Mouse (Mus musculus) ES-E14 (cell line): Measurements from ENCODE around the gene Tmem150a.

Experiments
- CHD2 ChIP-seq: IDR thresholded peaks from 2 replicates; pipeline ENCODE4 v1.6.1; 2014; ENCODE audit warnings: mild to moderate bottlenecking, low read depth, low read length, inconsistent platforms
- HCFC1 ChIP-seq: IDR thresholded peaks from 2 replicates; pipeline ENCODE4 v1.6.1; 2012; ENCODE audit warnings: low read length, inconsistent platforms, borderline replicate concordance; ENCODE audit not compliant: insufficient read depth
- MAFK ChIP-seq: IDR thresholded peaks from 2 replicates; pipeline ENCODE4 v1.6.1; 2014; ENCODE audit warnings: mild to moderate bottlenecking, low read depth, low read length, inconsistent platforms; ENCODE audit not compliant: insufficient read depth
- ZC3H11A ChIP-seq: IDR thresholded peaks from 2 replicates; pipeline ENCODE4 v1.6.1; 2012; ENCODE audit warnings: low read depth, mild to moderate bottlenecking, inconsistent platforms, low read length, borderline replicate concordance

- TF ChIP-seq MAFK (no peak; the same call in 1 of the 2 replicates), CHD2 (no peak), ZC3H11A (no peak), HCFC1 (no peak)
Observed at GRCm38 (mm10) chr6:72382494-72382893, 27.2 kb downstream of the Tmem150a start.
